Mouse (Mus musculus): Measurements from ENCODE around the gene Vamp2. TPM values are rescaled to one million over a fixed set of nuclear protein-coding genes. Genes with fewer than 3 reads are reported as not detected.
"Not testable (repeated sequence)": the region's sequence is repeated elsewhere in the genome, so short reads cannot be mapped to it uniquely, and the experiment has no call there.

The Vamp2 gene
- total RNA-seq, 2 experiments from 2014 or later, result 7.2 to 59.2 TPM

DNA sequence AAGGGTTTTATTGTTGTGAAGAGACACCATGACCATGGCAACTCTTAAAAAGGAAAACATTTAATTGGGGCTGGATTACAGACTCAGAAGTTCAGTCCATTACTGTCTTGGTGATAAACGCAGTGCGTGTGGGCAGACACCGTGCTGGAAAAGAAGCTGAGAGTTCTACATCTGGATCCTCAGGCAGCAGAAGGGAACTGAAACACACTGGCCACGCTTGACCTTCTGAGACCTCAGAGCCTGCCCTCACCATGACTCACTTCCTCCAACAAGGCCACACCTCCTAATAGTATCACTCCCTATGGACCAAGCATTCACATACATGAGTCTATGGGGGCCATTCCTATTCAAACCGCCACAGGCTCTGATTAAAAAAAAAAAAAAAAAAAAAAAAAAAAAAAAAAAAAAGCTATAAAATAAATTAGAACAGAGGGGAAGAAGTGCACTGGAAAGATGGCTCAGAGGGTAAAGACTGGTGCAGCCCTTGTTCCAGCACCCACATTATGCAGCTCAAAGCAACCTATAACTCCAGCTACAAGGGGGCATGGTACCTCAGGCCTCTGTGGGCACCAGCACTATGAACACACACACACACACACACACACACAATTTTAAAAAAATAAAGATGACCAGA, 9.4 kb upstream of the Vamp2 start:
- ATAC-seq (replicated peaks; ENCODE audit: poor library complexity, severe bottlenecking), result peak; percentile 89

DNA sequence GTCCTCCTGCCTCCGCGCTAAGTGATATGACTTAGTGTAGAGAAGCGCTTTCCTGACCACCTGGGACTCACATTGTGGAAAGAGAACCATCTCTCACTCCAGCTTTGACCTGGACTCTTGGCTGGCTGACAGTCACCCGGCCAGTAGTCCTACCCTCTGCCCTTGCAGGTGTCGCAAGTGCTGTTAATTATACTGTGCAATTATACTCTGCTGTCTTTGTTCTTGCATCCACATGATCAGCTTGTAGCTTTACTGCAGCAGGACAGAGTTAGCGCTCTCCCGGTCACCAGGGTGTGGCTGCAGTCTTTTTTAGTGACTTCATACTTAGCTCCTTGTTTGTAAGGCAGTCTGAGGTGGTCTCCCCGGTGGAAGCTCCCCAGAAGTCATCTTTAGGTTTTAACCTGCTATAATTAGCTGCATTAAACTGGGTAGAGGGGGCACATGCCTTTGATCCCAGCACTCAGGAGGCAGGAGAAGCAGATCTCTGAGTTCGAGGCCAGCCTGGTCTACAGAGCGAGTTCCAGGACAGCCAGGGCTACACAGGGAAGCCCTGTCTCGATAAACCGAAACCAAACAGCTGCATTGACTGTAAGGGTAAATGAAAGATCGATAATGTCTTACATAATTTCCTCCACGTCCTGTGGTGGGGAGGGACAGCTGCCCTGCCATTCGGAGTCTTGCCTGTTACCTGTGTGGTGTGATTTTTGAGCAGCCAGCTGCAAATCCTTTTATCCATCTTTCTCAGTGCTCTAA, 8.0 kb upstream of the Vamp2 start:
- ATAC-seq (replicated peaks; ENCODE audit: poor library complexity, severe bottlenecking), result 0 out of 2 replicates have a peak, but pooled peaks have one; percentile 12

DNA sequence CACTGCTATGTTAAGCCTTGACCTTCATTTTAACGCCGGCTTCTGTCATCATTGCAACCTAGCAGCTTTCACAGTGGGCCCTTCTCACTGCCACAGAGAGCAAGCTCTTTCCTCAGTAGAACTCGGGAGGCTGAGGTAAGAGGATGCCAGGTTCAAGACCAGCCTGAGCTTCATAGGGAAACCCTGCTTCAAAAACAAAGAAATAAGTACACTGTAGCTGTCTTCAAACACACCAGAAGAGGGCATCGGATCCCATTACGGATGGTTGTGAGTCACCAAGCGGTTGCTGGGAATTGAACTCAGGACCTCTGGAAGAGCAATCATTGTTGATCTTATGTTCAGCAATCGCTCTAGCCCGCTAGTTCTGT, 7.5 kb upstream of the Vamp2 start:
- ATAC-seq (replicated peaks; ENCODE audit: poor library complexity, severe bottlenecking), result no peak

DNA sequence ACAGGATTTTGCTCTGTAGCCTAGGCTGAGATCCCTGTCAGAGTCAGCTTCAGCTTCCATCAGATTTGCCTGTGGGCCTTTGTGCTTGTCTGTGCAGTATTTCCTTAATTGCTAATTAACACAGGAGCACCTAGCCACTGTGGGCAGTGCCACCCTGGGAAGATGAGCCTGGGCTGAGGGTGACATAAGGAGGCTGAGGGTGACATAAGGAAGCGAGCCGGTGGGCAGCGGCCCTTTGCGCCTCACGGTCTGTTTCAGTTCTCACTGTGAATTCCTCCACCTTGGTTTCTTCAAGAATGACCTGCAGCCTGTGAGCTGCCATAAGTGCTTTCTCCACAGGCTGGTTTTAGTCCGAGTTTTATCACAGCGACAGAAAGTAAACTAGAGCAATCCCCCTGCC, 6.7 kb upstream of the Vamp2 start:
- no peak for ATAC-seq (replicated peaks; ENCODE audit: poor library complexity, severe bottlenecking)

DNA sequence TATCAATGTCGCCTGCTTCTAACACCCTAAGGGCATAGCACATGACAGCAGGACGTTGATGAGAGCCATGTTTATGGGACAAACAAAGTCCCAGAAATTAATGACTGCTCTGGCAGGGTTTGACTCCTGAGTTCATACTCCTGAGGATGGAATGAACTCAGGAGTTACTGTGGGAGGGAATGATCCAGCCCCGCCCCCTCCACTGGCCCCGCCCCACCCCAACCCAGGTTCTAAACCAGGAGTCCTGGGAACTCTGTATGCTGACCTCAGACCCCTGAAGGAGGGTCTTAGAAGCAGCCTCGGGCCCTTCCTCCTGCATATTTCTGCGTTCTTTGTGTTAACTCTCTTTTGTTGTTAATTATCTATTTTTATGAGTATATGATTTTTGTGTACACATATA, 2.7 kb upstream of the Vamp2 start:
- ATAC-seq (replicated peaks; ENCODE audit: poor library complexity, severe bottlenecking), result no peak

DNA sequence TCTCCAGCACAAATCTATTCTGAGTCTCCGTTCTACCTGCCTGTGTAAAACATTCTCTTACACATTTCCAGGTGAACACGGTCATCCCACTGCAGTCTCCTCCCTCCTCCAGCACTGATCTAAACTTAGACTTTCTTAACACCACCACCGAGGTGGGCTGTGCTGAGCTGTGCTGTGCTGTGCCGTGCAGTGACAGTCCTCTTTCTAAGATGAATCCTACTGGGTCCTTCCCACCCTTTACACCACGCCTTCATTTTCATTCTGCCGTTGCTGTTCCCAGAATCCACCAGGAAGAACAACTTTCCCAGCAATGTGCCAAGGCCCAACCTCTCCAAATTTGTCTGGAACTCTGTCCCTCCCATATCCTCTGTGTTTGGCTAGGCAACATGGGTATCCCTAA, 1.9 kb upstream of the Vamp2 start:
- ATAC-seq (replicated peaks; ENCODE audit: poor library complexity, severe bottlenecking), result no peak

DNA sequence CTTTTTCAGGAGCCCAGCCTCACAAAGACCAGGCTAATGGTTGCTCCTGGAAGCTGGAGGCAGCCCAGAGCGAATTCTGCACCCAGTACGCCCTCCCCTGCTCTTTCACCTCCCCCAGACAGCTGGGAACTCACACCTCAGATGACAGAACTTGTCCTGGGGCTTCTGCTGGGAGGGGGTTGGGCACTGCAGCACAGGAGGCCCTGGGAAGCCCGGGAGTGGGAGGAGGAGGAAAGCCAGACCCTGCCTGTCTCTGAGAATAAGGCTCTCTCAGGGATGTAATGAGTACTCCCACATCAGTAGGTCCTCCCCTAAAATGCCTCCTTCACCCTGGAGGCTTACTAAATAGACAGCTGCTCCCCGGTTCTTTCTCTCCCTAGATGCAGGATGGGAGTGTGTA, 1.2 kb upstream of the Vamp2 start:
- ATAC-seq (replicated peaks; ENCODE audit: poor library complexity, severe bottlenecking), result no peak

DNA sequence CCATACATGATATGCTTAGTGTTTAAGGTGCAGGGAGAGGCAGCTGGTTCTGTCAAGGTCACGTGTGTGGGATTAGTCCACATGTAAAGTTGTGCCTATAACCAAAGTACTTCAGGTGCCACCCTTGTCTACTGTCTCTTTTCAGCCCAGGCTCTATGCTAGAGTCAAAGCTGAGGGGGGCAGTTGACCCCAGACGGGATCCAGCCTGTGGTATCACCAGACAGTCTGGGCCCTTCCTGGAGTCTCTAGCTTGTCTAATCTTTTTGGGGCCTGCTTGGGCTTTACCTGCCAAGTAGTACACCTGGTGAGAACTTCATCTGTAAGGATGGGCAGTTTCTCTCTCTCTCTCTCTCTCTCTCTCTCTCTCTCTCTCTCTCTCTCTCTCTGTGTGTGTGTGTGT, 693 bp upstream of the Vamp2 start:
- no peak for ATAC-seq (replicated peaks; ENCODE audit: poor library complexity, severe bottlenecking)

DNA sequence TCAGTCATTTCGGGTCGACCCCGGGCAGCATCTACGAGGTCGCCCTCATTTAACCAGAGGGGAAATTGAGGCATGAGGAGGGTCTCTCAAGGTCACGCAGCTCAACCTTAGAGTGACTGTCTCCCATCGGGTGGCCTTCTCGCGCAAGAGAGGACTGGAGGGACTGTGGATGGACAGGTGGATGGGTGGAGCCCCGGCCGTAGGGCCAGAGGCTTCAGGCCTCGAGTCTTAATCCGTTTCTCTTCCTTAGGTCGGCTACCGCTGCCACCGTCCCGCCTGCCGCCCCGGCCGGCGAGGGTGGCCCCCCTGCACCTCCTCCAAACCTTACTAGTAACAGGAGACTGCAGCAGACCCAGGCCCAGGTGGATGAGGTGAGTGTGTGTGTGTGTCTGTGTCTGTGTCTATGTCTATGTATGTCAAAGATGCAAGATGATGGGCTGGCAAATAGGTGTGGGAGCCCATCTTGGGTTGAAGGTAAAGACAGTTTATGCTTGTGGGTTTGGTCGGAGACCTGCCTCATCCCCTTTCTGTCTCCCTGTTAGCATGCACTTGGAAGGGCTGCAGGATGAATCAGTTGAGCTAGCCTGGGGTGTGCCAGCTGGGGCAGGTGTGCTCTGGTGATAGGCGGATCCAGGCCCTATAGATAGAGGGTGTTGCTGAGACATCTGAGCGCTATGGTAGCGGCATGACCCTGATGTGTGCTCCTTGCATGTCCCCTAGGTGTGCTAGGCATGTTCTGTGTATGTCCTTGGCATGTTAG, 746 bp downstream of the Vamp2 start:
- ATAC-seq (replicated peaks; ENCODE audit: poor library complexity, severe bottlenecking), result peak; percentile 12; the same call in 1 of the 2 replicates

DNA sequence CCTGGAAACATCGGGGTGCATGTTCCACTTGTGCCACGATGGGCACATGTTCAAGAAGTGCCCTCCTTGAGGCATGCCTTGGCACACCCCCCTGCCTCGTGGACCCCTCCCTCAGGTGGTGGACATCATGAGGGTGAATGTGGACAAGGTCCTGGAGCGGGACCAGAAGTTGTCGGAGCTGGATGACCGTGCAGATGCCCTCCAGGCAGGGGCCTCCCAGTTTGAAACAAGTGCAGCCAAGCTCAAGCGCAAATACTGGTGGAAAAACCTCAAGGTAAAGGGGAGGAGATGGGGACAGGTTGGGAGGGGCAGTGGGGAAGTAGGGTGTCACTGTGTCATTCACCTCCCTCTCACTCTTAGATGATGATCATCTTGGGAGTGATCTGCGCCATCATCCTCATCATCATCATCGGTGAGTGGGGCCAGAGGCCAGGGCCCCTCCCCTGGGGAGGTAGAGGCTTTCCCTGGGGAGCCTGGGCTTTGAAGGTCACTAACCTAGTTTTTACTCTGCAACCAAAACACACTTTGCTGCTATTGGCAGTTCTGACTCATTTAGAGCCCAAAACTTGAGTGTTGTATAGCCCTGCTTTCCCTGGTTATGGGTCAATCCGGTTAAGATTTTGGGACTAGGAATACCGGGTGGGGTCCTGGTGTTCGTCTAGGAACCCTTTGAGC, 1.5 kb downstream of the Vamp2 start:
- no peak for ATAC-seq (replicated peaks; ENCODE audit: poor library complexity, severe bottlenecking)

DNA sequence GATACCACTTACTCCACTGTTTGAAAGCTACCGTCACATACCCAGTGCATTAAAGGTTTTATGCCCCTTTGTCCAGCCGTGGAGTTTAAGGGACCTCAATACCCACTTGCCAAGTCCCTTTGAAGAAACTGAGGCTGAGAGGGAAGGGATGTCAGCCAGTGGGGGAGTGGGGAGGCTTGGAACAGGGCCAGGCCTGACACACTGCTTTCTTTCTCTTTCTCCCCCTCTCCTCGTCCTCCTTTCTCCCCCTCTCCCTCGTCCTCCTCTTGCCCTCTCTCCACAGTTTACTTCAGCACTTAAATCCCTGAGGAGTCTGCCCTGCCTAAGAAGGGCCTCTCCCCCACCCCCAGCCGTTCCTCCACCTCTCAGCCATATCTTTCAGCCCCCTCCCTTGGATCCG, 2.1 kb downstream of the Vamp2 start:
- no peak for ATAC-seq (replicated peaks; ENCODE audit: poor library complexity, severe bottlenecking)

DNA sequence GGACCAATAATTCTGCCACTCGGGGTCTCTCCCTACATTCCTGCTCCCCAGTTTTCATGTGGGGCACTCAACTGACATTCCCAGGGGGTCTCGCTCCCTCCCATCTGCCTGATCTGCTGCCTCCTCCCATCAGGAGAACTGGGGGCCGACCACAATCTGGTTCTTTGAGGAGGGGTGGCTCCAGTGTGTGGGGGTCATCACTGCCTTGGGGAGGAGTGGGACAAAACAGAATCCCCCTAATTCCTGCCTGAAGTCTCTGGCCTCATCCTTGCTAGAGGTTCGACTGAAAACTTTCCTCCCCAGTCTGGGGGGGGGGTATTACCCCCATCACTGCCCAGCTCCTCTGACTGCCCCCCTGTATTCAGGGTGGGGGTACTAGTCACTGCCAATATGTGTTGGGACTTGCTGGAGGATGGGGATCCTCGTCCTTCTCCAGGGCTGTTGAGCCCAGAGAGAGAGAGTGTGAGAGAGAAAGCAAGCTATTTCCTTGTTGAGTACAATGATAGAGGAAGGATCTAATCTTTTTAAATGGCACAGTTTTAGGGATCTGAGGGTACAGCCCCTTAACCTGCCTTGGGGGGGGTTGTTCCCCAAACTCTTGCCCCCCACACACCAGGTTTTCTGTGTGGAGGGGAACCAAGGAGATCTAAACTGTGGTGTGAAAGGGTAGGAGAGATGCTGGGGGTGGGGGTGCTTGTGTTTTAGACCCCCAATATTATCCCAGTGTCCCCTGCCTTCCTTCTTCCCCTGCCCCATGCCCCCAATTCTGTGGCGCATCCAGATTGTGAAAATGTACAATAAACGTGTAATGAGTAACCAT, 3.5 kb downstream of the Vamp2 start:
- ATAC-seq (replicated peaks; ENCODE audit: poor library complexity, severe bottlenecking), result no peak

DNA sequence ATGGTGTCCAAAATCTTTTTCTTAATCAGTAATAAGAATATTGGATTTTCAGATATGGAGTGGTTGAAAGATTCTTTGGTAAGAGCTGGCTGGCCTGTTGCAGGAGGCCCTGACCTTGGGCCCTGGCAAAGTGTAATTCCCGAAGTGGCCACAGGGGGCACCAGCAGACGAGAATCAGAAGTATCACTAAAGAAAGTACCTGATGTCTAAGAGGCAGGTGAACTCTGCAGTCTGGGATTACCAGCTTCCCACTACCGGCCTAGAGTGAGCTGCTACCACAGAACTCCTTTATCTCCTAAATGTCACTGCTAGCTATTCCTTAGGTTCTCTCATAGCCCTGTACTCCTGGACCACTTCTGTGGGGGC, 4.1 kb downstream of the Vamp2 start:
- ATAC-seq (replicated peaks; ENCODE audit: poor library complexity, severe bottlenecking), result no peak

DNA sequence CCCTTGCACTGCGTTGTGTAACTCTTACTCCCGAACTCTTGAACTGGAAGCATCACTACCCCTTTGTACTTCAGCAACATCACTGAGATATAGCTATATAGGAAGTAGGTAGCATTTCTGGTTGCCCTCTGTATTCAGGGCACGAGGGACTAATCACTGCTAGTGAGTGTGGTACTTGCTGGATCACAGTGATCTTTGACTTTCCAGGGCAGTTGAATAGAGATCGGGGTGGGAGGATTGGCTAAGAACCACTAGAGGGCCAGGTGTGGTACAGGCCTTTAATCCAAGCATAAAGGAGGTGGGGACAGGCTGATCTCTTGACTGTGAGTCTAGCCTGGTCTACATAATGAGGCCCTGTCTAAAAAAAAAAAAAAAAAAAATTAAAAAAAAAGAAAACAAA, 4.6 kb downstream of the Vamp2 start:
- ATAC-seq (replicated peaks; ENCODE audit: poor library complexity, severe bottlenecking), result no peak

DNA sequence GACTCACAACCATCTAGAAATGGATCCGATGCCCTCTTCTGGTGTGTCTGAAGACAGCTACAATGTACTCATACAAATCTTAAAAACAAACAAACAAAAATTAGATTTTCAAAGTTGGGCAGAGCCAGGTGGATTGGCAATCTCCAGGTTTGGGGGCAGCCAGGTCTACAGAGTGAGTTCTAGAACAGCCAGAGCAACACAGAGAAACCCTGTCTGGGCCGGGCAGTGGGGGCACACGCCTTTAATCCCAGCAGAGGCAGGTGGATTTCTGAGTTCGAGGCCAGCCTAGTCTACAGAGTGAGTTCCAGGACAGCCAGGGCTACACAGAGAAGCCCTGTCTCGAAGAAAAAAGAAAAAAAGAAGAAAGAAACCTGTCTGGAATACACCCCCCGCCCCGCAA, 5.6 kb downstream of the Vamp2 start:
- not testable (repeated sequence) for ATAC-seq (replicated peaks; ENCODE audit: poor library complexity, severe bottlenecking)

DNA sequence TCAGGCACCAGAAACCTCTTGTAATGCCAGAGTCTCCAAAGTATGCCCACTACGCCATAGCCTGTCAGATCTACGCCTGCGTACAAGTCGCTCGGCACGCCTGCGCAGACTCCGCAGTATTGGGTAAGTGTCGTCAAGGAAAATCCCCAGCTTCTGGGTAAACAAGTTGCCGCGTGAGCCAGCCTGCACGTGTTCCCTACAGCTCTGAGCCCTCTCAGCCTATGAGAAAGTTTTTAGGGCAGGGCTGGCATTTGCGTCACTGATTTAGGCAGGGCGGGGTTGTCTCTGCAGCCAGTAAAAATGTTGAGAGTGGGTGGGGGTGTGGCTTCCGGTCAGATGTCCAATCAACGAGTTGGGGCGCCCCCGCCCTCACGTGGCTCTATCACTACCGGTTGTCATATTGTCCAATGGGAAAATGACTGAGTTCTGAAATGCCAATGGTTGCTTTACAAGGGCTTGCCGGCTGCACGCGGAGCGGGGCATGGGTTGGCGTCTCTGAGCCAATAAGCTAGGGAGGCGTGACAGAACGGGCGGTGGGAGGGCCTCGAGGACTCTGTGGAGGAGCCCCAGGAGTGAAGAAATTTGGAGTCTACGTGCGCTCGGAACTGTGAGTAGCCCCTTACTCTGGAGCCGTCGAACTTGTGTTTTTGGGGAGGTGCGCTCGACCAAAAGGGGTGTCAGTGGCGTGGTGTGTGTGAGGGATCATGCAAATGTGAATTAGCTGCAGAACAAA, 6.6 kb downstream of the Vamp2 start, which contains the start of gene Per1:
Per1 (plus strand) TSS at position 521 of the 733 bp plus-strand sequence.
- ATAC-seq (replicated peaks; ENCODE audit: poor library complexity, severe bottlenecking), result peak; percentile 54

DNA sequence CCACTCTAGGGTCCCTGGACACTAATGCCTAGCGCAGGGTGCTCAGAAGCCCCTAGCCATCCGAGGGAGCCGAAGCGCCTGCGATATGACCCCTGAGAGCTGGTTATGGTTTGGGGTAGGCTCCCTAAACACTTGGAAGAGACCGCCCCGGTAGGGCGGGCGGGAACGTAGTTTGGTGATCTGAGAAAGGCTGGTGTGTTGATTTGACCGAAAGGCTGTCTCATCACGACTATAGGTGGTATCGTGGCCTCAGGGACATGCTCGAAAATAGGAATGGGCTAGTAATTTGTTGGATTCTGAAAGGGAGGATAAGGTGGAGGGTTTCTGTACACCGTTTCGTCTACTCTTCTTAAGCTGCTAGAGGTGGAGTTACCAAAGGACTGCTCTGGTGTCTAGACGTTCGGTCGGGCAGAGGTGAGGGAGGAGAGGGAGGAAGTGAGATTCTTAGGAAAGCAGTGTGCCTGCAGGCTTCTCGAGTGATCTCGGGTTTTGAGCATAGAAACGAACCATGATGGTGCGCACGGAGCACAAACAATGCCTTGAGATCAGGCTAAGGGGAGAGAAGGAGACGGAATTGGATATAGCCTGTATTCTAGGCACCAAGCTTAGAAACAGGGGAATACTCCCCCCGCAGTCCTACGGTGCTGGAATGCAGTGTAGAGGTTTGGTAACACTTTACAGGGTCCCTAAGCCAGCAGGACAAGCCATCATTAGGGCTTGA, 7.4 kb downstream of the Vamp2 start:
- ATAC-seq (replicated peaks; ENCODE audit: poor library complexity, severe bottlenecking), result no peak

DNA sequence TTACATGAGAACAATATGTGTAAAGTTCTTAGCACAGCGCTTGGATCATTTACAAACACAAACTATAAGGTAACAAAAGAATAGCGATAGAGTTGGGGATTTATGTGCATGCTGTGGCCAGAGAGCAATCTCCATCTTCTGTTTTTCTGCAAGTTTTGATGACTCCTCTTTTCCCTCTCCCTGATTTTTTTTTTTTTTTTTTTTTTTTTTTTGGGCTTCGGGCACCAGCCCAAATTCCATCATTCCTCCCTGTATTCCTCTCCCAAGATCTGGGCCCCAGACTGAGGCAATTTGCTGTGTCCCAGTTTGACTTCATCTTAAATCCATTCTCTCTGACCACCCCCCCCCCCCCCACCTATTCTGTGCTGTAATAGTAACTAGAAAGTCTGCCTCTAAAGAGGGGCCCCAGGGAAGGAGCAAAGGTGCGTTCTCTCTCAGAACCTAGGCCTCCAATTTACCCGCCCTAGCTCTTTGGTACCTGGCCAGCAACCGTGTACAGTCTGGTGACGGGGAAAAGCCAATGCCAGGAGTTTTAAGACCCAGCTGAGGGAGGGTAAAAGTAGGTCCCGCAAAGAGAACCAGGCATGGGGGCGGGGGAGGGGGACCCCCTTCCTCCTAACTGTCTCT, 8.2 kb downstream of the Vamp2 start:
- ATAC-seq (replicated peaks; ENCODE audit: poor library complexity, severe bottlenecking), result no peak
